Mouse (Mus musculus) CD4-positive naive resting alpha-beta T cell, adult 57 days (primary cell): ENCODE data around the gene Serpina3c. TPM values are rescaled to one million over a fixed set of nuclear protein-coding genes. Genes with fewer than 3 reads are reported as not detected.

Experiments used
- total RNA-seq: library from RNA; stranded (reverse); gene quantifications from one replicate; pipeline ENCODE4 v1.2.4, GENCODE M21; 2023

Serpina3c gene
- total RNA-seq: not detected

GRCm38 (mm10) chr12:104153656-104154055 is at the start of gene Serpina3c:
Gene Serpina3c, minus strand, starts transcription at chr12:104153870.

GRCm38 (mm10) chr12:104127696-104128095 is 26.0 kb downstream of the Serpina3c start, which contains the start of gene Serpina3b:
Gene Serpina3b, plus strand, starts transcription at chr12:104127996.

GRCm38 (mm10) chr12:104112333-104112732 is 41.3 kb downstream of the Serpina3c start, which contains the start of gene Serpina3a:
Gene Serpina3a, plus strand, starts transcription at chr12:104112724.

GRCm38 (mm10) chr12:104100768-104101167 is 52.9 kb downstream of the Serpina3c start, which contains the start of gene Serpina5:
Gene Serpina5, plus strand, starts transcription at chr12:104101113.

Other genes starting within 250 kb of the Serpina3c start
- not detected for gene Serpina1c, start 249.0 kb downstream of the Serpina3c start, total RNA-seq
- not detected for gene Serpina1e, start 194.9 kb downstream of the Serpina3c start, total RNA-seq
- gene Serpina11, start 163.9 kb downstream of the Serpina3c start, total RNA-seq: not detected
- not detected for gene Serpina9, start 140.1 kb downstream of the Serpina3c start, total RNA-seq
- not detected for gene Serpina12, start 109.4 kb downstream of the Serpina3c start, total RNA-seq
- gene Serpina5, start 52.8 kb downstream of the Serpina3c start, total RNA-seq: not detected
- gene Serpina3a, start 41.1 kb downstream of the Serpina3c start, total RNA-seq: not detected
- not detected for gene Serpina3b, start 25.9 kb downstream of the Serpina3c start, total RNA-seq
- 0.65 TPM for gene Serpina3f, start 60.7 kb upstream of the Serpina3c start, total RNA-seq
- 10.6 TPM for gene Serpina3g, start 82.4 kb upstream of the Serpina3c start, total RNA-seq
- not detected for gene Serpina3i, start 109.3 kb upstream of the Serpina3c start, total RNA-seq
- not detected for gene Serpina3j, start 160.7 kb upstream of the Serpina3c start, total RNA-seq
- not detected for gene Serpina3k, start 184.6 kb upstream of the Serpina3c start, total RNA-seq
- gene Serpina3m, start 184.6 kb upstream of the Serpina3c start, total RNA-seq: not detected